In the genomic region with DNA sequence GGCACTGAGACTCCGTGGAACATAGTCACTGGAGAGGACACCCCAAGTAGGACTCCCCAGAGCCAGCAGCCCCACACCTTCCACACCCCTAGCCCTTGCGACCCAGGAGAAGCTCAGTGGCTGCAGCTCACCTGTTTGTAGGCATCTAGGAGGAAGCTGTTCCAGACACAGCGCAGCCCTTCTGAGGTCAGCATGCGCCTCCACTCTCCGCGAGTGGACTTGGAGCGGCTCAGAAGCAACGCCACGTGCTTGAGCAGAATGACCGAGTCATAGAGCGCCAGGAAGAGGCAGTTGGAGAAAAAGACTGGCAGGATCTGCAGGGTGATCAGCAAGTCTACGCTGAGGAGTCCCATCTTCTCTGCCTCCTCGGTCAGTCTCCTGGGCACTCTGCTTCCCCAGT, we compare ENCODE assay signal across 9 mouse cellular contexts. TPM values are rescaled to one million over a fixed set of nuclear protein-coding genes. Genes with fewer than 3 reads are reported as not detected.
DNase-seq lines count a peak whose midpoint lies in the region; ATAC-seq and TF ChIP-seq lines count a peak whose summit lies in the region.
"Had no signal": no experiment of that assay in that cellular context is flagged by ENCODE, and none has a peak within 500 bp of the region (broad histone marks: within the 10 kb centered on the region; RNA-seq: fewer than 3 reads in every experiment).

No protein-coding gene starts in this region.

- no peak overlapping the region for H3K4me3 ChIP-seq in C2C12 (ENCODE audit: insufficient read depth, poor library complexity, severe bottlenecking)
- H3K4me3 ChIP-seq in bone marrow macrophage, adult 2 months (ENCODE audit: insufficient read depth, low read length) = peak overlapping the region; percentile 40
- peak overlapping the region; percentile 49 for H3K4me3 ChIP-seq in heart, embryonic 13.5 days

- no peaks in the 10 kb centered on the region for H3K36me3 ChIP-seq in C2C12 (ENCODE audit: control insufficient read depth, insufficient read depth)
- no peaks in the 10 kb centered on the region for H3K36me3 ChIP-seq in heart, embryonic 13.5 days
- H3K36me3 ChIP-seq: liver, embryonic 13.5 days had no signal

- peak overlapping the region; percentile 80 for H3ac ChIP-seq in C2C12 (ENCODE audit: control insufficient read depth, insufficient read length, low read depth)

- H3K4me2 ChIP-seq in heart, embryonic 13.5 days = peak overlapping the region; percentile 68

- no peak for TF ChIP-seq POLR2A in bone marrow macrophage, adult 2 months (IDR thresholded peaks at IDR 0.05; ENCODE audit: borderline replicate concordance, low read depth, low read length)

- no peaks in the 10 kb centered on the region for H3K79me2 ChIP-seq in C2C12 (ENCODE audit: control insufficient read depth, insufficient read depth)

- H3K27ac ChIP-seq in bone marrow macrophage, adult 2 months (ENCODE audit: insufficient read depth, low read depth, low read length) = no peak overlapping the region
- no peak overlapping the region for H3K27ac ChIP-seq in heart, embryonic 13.5 days (replicated peaks)
- H3K27ac ChIP-seq: liver, embryonic 13.5 days had no signal

- no peak for TF ChIP-seq CTCF in C2C12 (IDR thresholded peaks at IDR 0.05; ENCODE audit: control insufficient read depth, insufficient read depth, insufficient read length)
- TF ChIP-seq CTCF in bone marrow macrophage, adult 2 months (IDR thresholded peaks at IDR 0.05; ENCODE audit: low read depth, low read length) = no peak

- peak overlapping the region; percentile 66 for H3K9ac ChIP-seq in heart, embryonic 13.5 days
- H3K9ac ChIP-seq: liver, embryonic 13.5 days had no signal

- no peaks in the 10 kb centered on the region for H3K9me3 ChIP-seq in heart, embryonic 13.5 days
- H3K9me3 ChIP-seq: liver, embryonic 13.5 days had no signal

- no peak for ATAC-seq in heart, embryonic 13.5 days (ENCODE audit: extremely low read depth, insufficient number of reproducible peaks, low FRiP score, low TSS enrichment)

- 71% methylated on average over 13 of the region's 13 CpGs for WGBS in heart, embryonic 13.5 days

- no peaks in the 10 kb centered on the region for H3K79me3 ChIP-seq in C2C12 (ENCODE audit: low read depth)

- H3K4me1 ChIP-seq in bone marrow macrophage, adult 2 months (ENCODE audit: control insufficient read depth, insufficient read depth, low read length) = no peaks in the 10 kb centered on the region
- peaks cover 8% of the 10 kb centered on the region for H3K4me1 ChIP-seq in heart, embryonic 13.5 days
- H3K4me1 ChIP-seq: liver, embryonic 13.5 days had no signal

- H3K27me3 ChIP-seq in C2C12 (ENCODE audit: control insufficient read depth, insufficient read depth, insufficient read length) = no peaks in the 10 kb centered on the region
- H3K27me3 ChIP-seq in heart, embryonic 13.5 days (replicated peaks) = no peaks in the 10 kb centered on the region
- H3K27me3 ChIP-seq: liver, embryonic 13.5 days had no signal

- peak; percentile 17 to 19 for DNase-seq in layer of hippocampus, adult 8-10 months (ENCODE audit: low spot score in 2 of 2)
- no peak for DNase-seq in layer of hippocampus, adult 9-11 months
- DNase-seq in naive thymus-derived CD4-positive, alpha-beta T cell, adult 2 months (ENCODE audit: low read depth) = peak; percentile 13
- no peak for DNase-seq in spleen, postnatal 14 days (ENCODE audit: low spot score in 2 of 2)
- DNase-seq in embryo, embryonic 11 days = no peak
- DNase-seq: liver, embryonic 13.5 days had no signal

TF ChIP-seq in C2C12, 6 proteins besides CTCF, POLR2A, EP300 and RAD21:
- peak; percentile 55 for TF ChIP-seq MAX (IDR thresholded peaks at IDR 0.05)
- no peak for TF ChIP-seq CEBPB (IDR thresholded peaks at IDR 0.05; ENCODE audit: low read depth)
- no peak for TF ChIP-seq USF1 (IDR thresholded peaks at IDR 0.05; ENCODE audit: low read depth)

RNA-seq across cellular contexts. Expression of gene Dio2, which starts 0.3 kb away (rescaled TPM):
- 10 to 100 TPM; 35.3 to 41.3 (median 38.9) TPM for total RNA-seq in layer of hippocampus, adult 8-10 months (2022)
- polyA plus RNA-seq in C2C12 (2012; fragmentation: generic; extraction: Trizol) = 0.04 TPM
- 0.27 and 0.28 TPM in 2 replicates for polyA plus RNA-seq in bone marrow macrophage, adult 2 months (2012; ENCODE audit: insufficient read depth, insufficient read length, missing spikeins)
- polyA plus RNA-seq in heart, embryonic 13.5 days (2015; fragmentation: Nextera tagmentation; extraction: Ambion mirVana) = 0.80 and 1.0 TPM in 2 replicates

Comparison
In these comparisons a context has a peak if more than half of its experiments do, and no peak if none do; other contexts are left out.
1. DNase-seq: peak in layer of hippocampus, adult 8-10 months (2 of 2) and naive thymus-derived CD4-positive, alpha-beta T cell, adult 2 months (single experiment); none in layer of hippocampus, adult 9-11 months (single experiment), spleen, postnatal 14 days (0 of 2) and embryo, embryonic 11 days (single experiment).